Mouse (Mus musculus) myocyte (in vitro differentiated cells): ENCODE measurements around the gene Hnrnpd.

Source experiments
- E2F4 ChIP-seq: IDR thresholded peaks from one replicate; pipeline ENCODE4 v1.6.1; 2011; ENCODE audit warnings: mild to moderate bottlenecking, control low read depth, moderate library complexity; ENCODE audit not compliant: insufficient read depth
- MAX ChIP-seq: IDR thresholded peaks from one replicate; pipeline ENCODE4 v1.6.1; 2011; ENCODE audit warnings: low read depth, mild to moderate bottlenecking, control low read depth
- MYOD1 ChIP-seq, 3 experiments: IDR thresholded peaks; one replicate each; pipeline ENCODE4 v1.6.1; 2011; ENCODE audit warnings: control low read depth in 2 of 3, low read depth in 2 of 3, mild to moderate bottlenecking in 2 of 3, moderate library complexity in 1 of 3; ENCODE audit not compliant: insufficient read length in 2 of 3, control insufficient read depth in 1 of 3
- POLR2A ChIP-seq: IDR thresholded peaks from one replicate; pipeline ENCODE4 v1.6.1; 2011; ENCODE audit warnings: low read depth, mild to moderate bottlenecking, control low read depth, moderate library complexity; ENCODE audit not compliant: insufficient read length
- TCF12 ChIP-seq: IDR thresholded peaks from one replicate; pipeline ENCODE4 v1.6.1; 2011; ENCODE audit warnings: mild to moderate bottlenecking, control low read depth; ENCODE audit not compliant: poor library complexity, insufficient read depth, severe bottlenecking
- TCF3 ChIP-seq: IDR thresholded peaks from one replicate; pipeline ENCODE4 v1.6.1; 2011; ENCODE audit warnings: low read depth, control low read depth; ENCODE audit not compliant: insufficient read length
- USF1 ChIP-seq: IDR thresholded peaks from one replicate; pipeline ENCODE4 v1.6.1; 2011; ENCODE audit warnings: low read depth, mild to moderate bottlenecking, control low read depth, moderate library complexity

DNA sequence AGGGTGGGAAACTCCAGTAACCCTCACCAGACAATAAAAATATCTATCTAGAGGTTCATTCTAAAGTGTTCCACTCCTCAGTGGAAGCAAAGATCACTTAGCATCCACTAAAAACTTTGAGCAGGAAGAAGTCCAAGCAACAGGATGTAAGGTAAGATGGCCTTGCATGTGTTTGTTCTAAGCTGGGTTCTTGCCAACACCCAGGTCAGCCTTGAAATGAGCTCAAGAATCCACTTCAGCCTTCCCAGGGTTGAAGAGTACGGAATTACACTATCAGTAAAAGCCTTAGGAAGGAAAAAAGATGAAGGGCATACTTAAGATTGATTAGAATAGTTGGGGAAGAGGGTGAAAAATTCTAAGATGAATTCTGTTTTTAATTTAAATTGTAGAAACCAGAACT lies 20.1 kb downstream of the Hnrnpd start:
- no peak for TF ChIP-seq TCF12
- TF ChIP-seq USF1: no peak
- no peak for TF ChIP-seq TCF3
- TF ChIP-seq MAX: no peak
- no peak for TF ChIP-seq POLR2A
- no peak for TF ChIP-seq MYOD1 (IDR thresholded peaks at IDR 0.05; ENCODE audit: control insufficient read depth in 1 of 3, insufficient read length in 2 of 3, low read depth in 2 of 3)
- TF ChIP-seq E2F4: no peak
